Mouse (Mus musculus) left cerebral cortex, postnatal 25 days (tissue): ENCODE measurements around the gene Xpo5. TPM values are rescaled to one million over a fixed set of nuclear protein-coding genes. Genes with fewer than 3 reads are reported as not detected.

ENCODE experiments used
- DNase-seq, 2 experiments: peaks; one replicate each; pipeline ENCODE4 v3.0.0; 2022; ENCODE audit warnings: low spot score in 2 of 2, mixed read lengths in 1 of 2
- intact Hi-C: fragments of 180-260 bp; cut with DNase I; formaldehyde crosslinking; loops from one replicate; pipeline ENCODE4 v1.15.1; 2025
- total RNA-seq, 2 experiments: library from RNA; stranded (reverse); gene quantifications; 2 replicates each; pipeline ENCODE4 v1.2.3; 2021

Xpo5 gene
- 10 to 100 TPM; 40.5 to 41.4 TPM for total RNA-seq

DNA sequence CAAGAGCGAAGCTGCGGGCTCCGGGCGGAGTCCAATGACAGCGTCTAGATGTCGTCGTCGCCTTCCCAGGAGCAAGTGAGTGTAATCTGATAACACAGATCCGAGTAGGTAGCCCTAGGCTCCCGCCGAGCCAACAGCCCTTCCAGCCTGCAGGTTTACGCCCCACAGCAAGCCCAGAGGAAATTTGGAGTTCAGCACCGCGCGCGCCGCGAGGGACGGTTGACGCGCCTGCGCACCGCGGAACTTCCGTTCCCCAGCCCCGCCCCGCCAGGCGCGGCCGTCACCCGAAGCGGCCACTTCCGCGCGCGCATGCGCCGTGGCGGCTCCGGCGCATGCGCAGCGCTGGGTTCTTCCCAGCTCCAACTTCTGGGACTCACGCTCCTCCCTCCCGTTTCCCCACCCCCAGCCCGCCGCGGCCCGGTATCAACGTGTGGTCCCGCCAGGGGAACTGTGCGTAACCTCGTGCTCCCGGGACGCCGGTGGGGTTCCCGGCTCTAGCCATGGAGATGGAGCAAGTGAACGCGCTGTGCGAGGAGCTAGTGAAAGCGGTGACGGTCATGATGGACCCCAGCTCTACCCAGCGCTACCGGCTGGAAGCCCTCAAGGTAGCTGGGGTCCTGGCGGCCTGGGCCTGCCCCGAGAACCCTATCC lies at the start of gene Xpo5, which contains the start of gene Polh:
Xpo5 (plus strand) TSS at position 362 of the 651 bp plus-strand sequence.
Polh (minus strand) TSS at position 225 of the 651 bp plus-strand sequence.
- intact Hi-C loops: loop anchor here (5.0 kb wide), 1 partner anchor 125 kb away; the partner anchor contains the start of gene Abcc10

DNA sequence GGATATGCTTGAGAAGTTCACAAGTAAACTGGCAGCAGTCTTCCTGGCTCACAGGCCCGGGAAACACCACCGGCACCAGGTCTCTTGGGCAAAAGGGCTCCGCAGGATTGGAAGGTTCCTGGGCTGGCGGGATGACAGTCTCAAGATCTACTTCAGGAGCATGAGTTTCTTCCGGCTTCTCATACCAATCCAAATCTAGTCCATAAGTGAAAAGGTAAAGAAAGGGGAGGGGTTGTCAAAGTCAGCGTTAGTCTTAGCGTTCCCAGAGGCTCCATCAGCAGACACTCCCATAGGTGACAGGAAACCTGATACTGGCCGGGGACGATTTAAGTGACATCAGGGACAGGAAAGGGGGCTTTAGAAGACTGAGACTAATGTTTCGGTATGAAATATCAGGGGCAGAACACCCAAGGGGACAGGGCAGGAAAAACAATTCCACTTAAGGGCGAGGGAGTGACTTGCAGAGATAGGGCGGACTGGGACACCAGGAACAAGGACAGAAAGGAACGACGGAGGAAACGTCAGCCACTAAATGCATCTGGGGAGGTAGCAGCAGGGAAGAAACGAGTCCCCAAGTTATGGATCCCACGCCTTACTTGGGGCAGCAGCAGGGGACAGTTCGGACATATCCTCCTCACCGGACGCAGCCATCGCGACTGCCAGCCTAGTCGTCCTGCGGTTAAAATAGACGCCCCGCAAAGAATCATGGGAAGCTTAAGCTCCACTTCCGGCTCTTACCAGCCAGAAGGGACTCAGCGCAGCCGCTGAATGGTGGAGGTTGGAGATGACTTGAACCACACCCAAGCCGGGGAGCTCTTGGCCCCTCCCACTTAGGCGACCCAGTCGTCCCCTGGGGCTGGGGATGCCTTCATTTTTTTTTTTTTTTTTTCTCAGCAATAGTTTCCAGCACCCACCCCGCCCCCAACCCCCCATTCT lies 49.5 kb upstream of the Xpo5 start, which contains the start of gene Mad2l1bp:
Mad2l1bp (minus strand) TSS at position 707 of the 936 bp plus-strand sequence.
- intact Hi-C loops: loop anchor here (10.0 kb wide), 1 partner anchor 558 kb away; the partner anchor contains the start of gene Slc29a1
- DNase-seq: peak; percentile 88 to 95

More for the DNA sequence above, at the start of gene Xpo5, which contains the start of gene Polh:
- peak; percentile 91 to 95 for DNase-seq

DNA sequence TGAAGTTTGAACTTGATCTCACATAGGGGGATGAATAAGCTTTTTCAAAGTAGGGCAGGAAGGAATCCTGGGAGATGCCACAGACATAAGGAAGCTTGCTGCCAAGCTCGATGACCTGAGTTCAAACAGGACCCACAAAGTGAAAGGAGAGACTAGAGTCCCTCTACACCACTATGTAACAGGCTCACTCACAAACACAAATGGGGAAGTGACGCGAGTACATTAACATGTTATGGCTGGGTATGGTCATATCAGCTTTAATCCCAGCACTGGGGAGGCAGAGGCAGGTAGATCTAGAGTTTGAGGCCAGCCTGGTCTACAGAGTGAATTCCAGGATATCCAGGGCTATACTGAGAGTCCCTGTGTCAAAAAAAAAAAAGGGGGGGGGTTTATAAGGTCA lies 48.2 kb upstream of the Xpo5 start:
- no peak for DNase-seq
- intact Hi-C loops: loop anchor here (10.0 kb wide), 1 partner anchor 560 kb away; the partner anchor contains the start of gene Slc29a1

DNA sequence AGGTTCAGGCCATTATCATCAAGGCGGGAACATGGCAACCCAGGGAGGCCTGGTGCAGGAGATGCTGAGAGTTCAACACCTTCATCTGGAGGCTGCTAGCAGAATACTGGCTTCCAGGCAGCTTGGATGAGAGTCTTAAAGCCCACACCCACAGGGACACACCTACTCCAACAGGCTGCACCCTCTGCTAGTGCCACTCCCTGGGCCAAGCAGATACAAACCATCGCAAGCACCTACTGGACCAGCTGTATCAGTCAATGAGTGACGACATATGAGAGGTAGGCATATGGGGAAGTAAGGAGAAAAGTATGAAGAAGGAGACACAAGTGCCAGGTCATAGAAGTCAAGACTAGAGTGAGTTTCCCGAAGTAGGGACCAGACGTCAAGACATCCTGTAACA lies 45.9 kb upstream of the Xpo5 start:
- intact Hi-C loops: loop anchor here (10.0 kb wide), 1 partner anchor 562 kb away; the partner anchor contains the start of gene Slc29a1
- DNase-seq: no peak

- DNase-seq: no peak
- intact Hi-C loops: loop anchor here (10.0 kb wide), 1 partner anchor 562 kb away; the partner anchor contains the start of gene Slc29a1
Measured at GRCm38 (mm10) chr17:46157131-46157530, 45.5 kb upstream of the Xpo5 start.

DNA sequence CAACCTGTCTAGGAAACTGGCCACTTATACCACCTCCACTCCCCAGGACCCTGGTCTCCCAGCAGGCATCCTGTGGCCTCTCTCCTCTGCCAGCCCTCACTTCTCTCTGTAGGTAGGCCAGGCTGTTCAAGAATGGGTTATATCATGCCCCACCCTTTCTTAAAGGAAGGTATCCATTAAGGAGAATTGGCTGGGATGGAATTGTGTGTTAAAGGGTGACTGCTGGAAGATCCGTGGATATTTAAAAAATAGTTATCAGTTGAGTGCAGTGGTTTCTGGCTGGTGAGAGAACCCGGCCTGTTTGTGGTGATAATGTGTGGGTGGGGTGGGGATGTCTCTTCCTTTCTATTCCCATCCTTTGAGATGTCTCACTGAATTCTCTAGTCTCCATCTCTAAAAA lies 43.3 kb upstream of the Xpo5 start:
- intact Hi-C loops: loop anchor here (10.0 kb wide), 1 partner anchor 564 kb away; the partner anchor contains the start of gene Slc29a1
- no peak for DNase-seq

DNA sequence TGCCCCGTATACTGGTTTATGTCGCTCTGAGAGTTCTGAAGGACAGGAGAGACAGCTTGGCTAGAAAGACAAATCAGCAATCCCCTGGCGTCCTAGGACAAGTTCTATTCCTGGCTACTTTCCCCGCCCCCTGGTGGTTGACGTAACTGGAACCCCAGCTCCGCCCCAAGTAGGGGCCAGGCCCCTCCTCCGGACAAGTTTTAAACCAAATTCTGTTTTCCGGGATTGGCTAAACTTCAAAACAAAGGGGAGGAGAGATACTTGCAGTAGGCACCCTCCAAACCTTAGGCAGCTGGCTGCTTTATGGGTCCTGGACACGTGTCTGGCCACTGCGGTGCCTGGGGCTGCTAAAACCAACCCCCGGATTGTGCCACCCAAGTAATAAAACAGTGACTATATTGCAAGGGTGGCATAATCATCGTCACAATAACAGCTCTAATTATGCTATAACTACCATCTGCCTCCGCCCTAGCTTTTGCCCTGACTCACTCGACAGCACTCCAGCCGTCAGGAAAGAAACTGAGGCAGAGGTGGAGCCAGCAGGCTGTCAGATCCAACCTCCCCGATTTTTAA lies 42.4 kb upstream of the Xpo5 start:
- peak; percentile 83 to 92 for DNase-seq
- intact Hi-C loops: loop anchor here (10.0 kb wide), 1 partner anchor 425 kb away; the partner anchor contains the start of gene 1600014C23Rik

DNA sequence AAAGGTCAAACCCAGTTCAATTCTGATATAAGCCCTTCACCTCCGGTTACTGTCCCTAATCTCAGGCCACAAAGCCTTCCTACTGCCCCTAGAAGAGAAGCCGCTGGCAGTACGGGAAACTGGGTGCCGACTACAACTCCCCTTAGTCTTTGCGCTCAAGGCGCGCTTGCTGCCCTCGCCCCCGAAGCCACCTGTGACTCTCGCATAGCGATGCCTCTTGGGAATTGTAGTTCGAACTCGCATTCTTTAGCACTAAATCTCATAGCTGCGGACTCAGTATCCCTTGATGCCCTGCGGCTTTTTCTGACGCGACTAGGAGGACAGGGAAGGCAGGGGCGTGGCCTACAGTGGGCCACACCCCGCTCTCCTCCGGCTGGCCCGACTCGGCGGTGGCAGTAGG lies 41.9 kb upstream of the Xpo5 start, which contains the start of gene Gtpbp2:
Gtpbp2 (plus strand) TSS at position 347 of the 400 bp plus-strand sequence.
- intact Hi-C loops: loop anchor here (10.0 kb wide), 1 partner anchor 426 kb away; the partner anchor contains the start of gene 1600014C23Rik
- DNase-seq: peak; percentile 97 to 100

- intact Hi-C loops: loop anchor here (10.0 kb wide), 1 partner anchor 426 kb away; the partner anchor contains the start of gene 1600014C23Rik
- no peak for DNase-seq
Measured at GRCm38 (mm10) chr17:46161179-46161578, 41.4 kb upstream of the Xpo5 start.

DNA sequence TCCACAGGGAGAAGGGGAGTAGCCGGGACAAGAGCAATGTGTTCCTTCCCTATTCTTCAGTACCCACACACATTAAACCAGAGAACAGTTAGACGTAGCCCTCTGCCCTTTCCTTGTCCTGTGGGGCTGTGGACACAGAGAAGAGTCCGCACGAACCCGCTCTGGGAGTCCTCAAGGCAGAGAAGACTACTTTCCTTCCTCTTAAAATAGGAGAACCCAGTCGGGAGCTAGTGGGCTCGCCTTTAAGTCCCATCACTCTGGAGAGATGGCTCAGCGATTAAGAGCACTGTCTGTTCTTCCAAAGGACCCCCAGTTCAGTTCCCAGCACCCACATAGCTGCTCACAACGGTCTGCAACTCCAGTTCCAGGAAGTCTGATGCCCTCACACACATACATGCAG lies 40.9 kb upstream of the Xpo5 start:
- intact Hi-C loops: loop anchor here (10.0 kb wide), 1 partner anchor 427 kb away; the partner anchor contains the start of gene 1600014C23Rik
- no peak for DNase-seq

GRCm38 (mm10) chr17:46162551-46162950 lies 40.0 kb upstream of the Xpo5 start:
- no peak for DNase-seq
- intact Hi-C loops: loop anchor here (10.0 kb wide), 1 partner anchor 428 kb away; the partner anchor contains the start of gene 1600014C23Rik

DNA sequence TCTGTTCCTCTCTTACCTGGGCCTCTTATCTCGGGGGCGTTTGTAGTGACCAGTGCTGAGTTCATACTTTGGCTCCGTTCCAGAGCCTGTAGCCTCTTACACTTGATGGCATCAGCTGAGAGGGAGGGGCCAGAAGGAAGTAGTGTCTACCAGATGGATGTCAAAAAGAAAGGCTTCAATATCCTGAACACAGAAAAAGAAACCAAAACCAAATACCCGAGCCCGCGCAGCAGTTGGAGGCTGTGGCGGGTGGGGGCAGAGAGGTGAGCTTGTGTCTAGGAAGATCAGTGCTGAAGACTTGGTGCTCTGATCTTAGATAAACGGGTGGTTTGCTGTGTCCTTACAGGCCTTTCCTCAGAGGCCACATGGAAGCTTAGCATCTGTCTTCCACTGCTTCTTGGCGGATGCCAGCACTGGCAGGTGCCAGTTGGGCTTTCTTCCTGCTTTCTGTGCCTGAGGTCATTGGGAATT lies 39.6 kb upstream of the Xpo5 start:
- no peak for DNase-seq
- intact Hi-C loops: loop anchor here (10.0 kb wide), 1 partner anchor 428 kb away; the partner anchor contains the start of gene 1600014C23Rik

DNA sequence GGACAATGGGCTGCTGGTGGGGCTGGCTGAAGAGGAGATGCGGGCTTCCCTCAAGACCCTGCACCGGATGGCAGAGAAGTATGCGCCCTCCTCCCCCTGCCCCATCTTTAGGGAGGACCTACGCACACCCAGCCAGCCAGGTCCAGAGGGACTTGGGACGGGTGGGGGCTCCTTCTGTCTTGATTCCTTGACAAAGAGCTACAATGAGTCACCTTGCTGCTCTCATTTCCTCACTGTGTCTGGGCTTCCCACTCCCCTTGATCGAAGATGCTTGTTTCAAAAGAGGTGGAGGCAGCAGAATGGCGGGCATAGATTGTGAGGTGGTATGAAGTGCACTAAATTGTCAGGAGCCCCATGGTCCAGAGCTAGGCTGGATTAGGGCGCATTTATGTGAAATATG lies 38.3 kb upstream of the Xpo5 start:
- intact Hi-C loops: loop anchor here (10.0 kb wide), 1 partner anchor 430 kb away; the partner anchor contains the start of gene 1600014C23Rik
- no peak for DNase-seq

GRCm38 (mm10) chr17:46164791-46165190 lies 37.8 kb upstream of the Xpo5 start:
- intact Hi-C loops: loop anchor here (10.0 kb wide), 1 partner anchor 430 kb away; the partner anchor contains the start of gene 1600014C23Rik
- DNase-seq: no peak

- intact Hi-C loops: loop anchor here (10.0 kb wide), 1 partner anchor 431 kb away; the partner anchor contains the start of gene 1600014C23Rik
- no peak for DNase-seq
Measured at GRCm38 (mm10) chr17:46165460-46165859, 37.1 kb upstream of the Xpo5 start.

DNA sequence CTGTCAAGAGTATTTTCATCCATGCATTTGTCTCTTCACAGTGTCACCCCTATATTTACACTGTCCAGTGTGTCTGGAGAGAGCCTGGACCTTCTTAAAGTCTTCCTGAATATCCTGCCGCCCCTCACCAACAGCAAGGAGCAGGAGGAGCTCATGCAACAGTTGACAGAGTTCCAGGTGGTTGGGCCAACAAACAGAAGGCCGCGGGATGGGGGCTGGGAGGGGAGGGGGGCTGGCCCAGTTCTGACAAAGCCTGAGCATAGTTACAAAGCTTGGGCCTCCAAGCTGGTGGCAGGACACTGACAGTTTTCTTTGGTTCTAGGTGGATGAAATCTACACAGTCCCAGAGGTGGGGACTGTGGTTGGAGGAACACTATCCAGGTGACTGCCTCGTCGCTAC lies 36.3 kb upstream of the Xpo5 start:
- DNase-seq: no peak
- intact Hi-C loops: loop anchor here (10.0 kb wide), 1 partner anchor 431 kb away; the partner anchor contains the start of gene 1600014C23Rik

GRCm38 (mm10) chr17:46167014-46167413 lies 35.6 kb upstream of the Xpo5 start:
- DNase-seq: no peak
- intact Hi-C loops: loop anchor here (10.0 kb wide), 1 partner anchor 432 kb away; the partner anchor contains the start of gene 1600014C23Rik

DNA sequence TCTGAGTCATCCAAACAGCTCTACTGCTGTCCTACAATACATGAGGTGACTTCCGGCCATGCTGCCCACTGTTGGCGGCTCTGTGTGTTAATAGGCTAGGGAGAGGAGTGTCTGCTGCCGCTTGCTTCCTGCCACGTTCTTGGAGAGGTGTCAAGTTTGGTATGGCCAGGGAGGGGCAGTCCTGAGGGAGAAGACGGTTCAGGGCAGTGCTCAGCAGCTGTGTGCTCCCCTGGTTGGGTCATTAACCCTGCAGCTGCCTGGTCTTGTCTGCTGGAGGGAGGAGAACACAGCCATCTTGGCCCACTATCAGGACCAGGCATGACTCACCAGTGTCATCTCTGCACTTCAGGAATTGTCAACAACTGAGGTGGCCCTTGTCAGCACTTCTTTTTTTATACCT lies 34.3 kb upstream of the Xpo5 start:
- peak in 1 of 2 experiments; percentile 24 for DNase-seq
- intact Hi-C loops: loop anchor here (10.0 kb wide), 1 partner anchor 434 kb away; the partner anchor contains the start of gene 1600014C23Rik
